In genomic region chr17:26314291-26314690, GRCm38 (mm10) we compare ENCODE assay signal across 9 mouse cellular contexts.
DNase-seq lines count a peak whose midpoint lies in the region; ATAC-seq and TF ChIP-seq lines count a peak whose summit lies in the region.
"Had no signal": no experiment of that assay in that cellular context is flagged by ENCODE, and none has a peak within 500 bp of the region (broad histone marks: within the 10 kb centered on the region; RNA-seq: fewer than 3 reads in every experiment).

No protein-coding gene starts in this region.

- no peaks in the 10 kb centered on the region for H3K36me3 ChIP-seq in liver, postnatal 0 days (replicated peaks; ENCODE audit: insufficient read depth, low read length)
- H3K36me3 ChIP-seq: embryonic facial prominence, embryonic 13.5 days had no signal

- H3K27me3 ChIP-seq in liver, postnatal 0 days (ENCODE audit: insufficient read depth, low read length), result no peaks in the 10 kb centered on the region

- DNase-seq in monocyte, adult 2 months (ENCODE audit: low read depth in 1 of 2, low spot score in 2 of 2), result peak; percentile 18 to 44
- peak; percentile 59 to 76 for DNase-seq in cerebellum, postnatal 25 days
- DNase-seq in gastrocnemius, postnatal 36 days, result peak; percentile 62 to 69
- DNase-seq in kidney, postnatal 14 days, result peak; percentile 87
- peak; percentile 72 for DNase-seq in liver, postnatal 0 days
- peak; percentile 81 for DNase-seq in right cerebral cortex, adult 18-20 months
- DNase-seq in urinary bladder, adult 2 months (ENCODE audit: low spot score), result peak; percentile 38

- intact Hi-C loops in gastrocnemius, postnatal 36 days (cut with DNase I), result loop anchor here (2.0 kb wide), 3 partner anchors 59 to 139 kb away; no protein-coding TSS in a partner anchor

- H3K9me3 ChIP-seq in liver, postnatal 0 days (ENCODE audit: low read length), result no peaks in the 10 kb centered on the region
- H3K9me3 ChIP-seq: embryonic facial prominence, embryonic 13.5 days had no signal

- 11% methylated on average over 6 of the region's 6 CpGs for WGBS in liver, postnatal 0 days (ENCODE audit: insufficient replicate concordance)

- H3K4me2 ChIP-seq in liver, postnatal 0 days (ENCODE audit: low read depth, low read length), result no peak overlapping the region
- H3K4me2 ChIP-seq: embryonic facial prominence, embryonic 13.5 days had no signal

- H3K9ac ChIP-seq in liver, postnatal 0 days (replicated peaks), result no peak overlapping the region
- H3K9ac ChIP-seq: embryonic facial prominence, embryonic 13.5 days had no signal

- ATAC-seq in monocyte, adult 5-6 weeks (replicated peaks; ENCODE audit: insufficient number of reproducible peaks, low FRiP score, low TSS enrichment, poor library complexity, severe bottlenecking), result no peak
- ATAC-seq in liver, postnatal 0 days, result no peak

- peak; percentile 63 for TF ChIP-seq CTCF in liver, postnatal 0 days (IDR thresholded peaks at IDR 0.05; ENCODE audit: low read depth)

- H3K4me1 ChIP-seq in liver, postnatal 0 days (ENCODE audit: insufficient read depth), result no peaks in the 10 kb centered on the region

- no peak overlapping the region for H3K4me3 ChIP-seq in liver, postnatal 0 days (ENCODE audit: low read depth, low read length)
- H3K4me3 ChIP-seq: embryonic facial prominence, embryonic 13.5 days had no signal

- no peak for TF ChIP-seq EP300 in liver, postnatal 0 days (IDR thresholded peaks at IDR 0.05; ENCODE audit: low read depth)

- no peak overlapping the region for H3K27ac ChIP-seq in liver, postnatal 0 days (ENCODE audit: low read depth)
- H3K27ac ChIP-seq: embryonic facial prominence, embryonic 13.5 days had no signal

Comparison
In these comparisons a context has a peak if more than half of its experiments do, and no peak if none do; other contexts are left out.
1. DNase-seq: peak in every context shown above with its lines; median percentile 87 in kidney, postnatal 14 days; 81 in right cerebral cortex, adult 18-20 months; 72 in liver, postnatal 0 days; 68 in cerebellum, postnatal 25 days; 66 in gastrocnemius, postnatal 36 days; 38 in urinary bladder, adult 2 months; 31 in monocyte, adult 2 months.